Mouse (Mus musculus) heart, postnatal 0 days (tissue): Measurements from ENCODE around the gene Yeats4.

ENCODE experiments used
- CTCF ChIP-seq: IDR thresholded peaks from 2 replicates; pipeline ENCODE4 v1.5.1; 2016; ENCODE audit warnings: antibody characterized with exemption, control low read depth, low read depth
- EP300 ChIP-seq: IDR thresholded peaks from 2 replicates; pipeline ENCODE4 v1.6.1; 2016; ENCODE audit warnings: antibody characterized with exemption, low read depth

GRCm38 (mm10) chr10:117202981-117203557 is 21.2 kb downstream of the Yeats4 start:
- TF ChIP-seq CTCF = no peak
- no peak for TF ChIP-seq EP300
